Mouse (Mus musculus) intestine, embryonic 15.5 days (tissue): ENCODE measurements at regions not wholly inside any gene's neighbourhood (a gene's known extent, or its start where the extent isn't known, plus 50 kb on each side); places are given as distances from the start of the nearest gene placed in this dataset.

Experiments used
- ATAC-seq: fragments of 200-750 bp; cut with Nextera tagmentation; 2 replicates; pipeline ENCODE4 v1.8.0; 2017; ENCODE audit warnings: moderate TSS enrichment, moderate library complexity
- H3K27ac ChIP-seq: fragments of 300-500 bp; sonication (generic); 2 replicates; pipeline ENCODE4 v1.5.1; 2015; ENCODE audit warnings: mild to moderate bottlenecking, inconsistent platforms
- H3K27me3 ChIP-seq: fragments of 300-500 bp; sonication (generic); replicated peaks from 2 replicates; pipeline ENCODE4 v1.6.1; 2015; ENCODE audit warnings: inconsistent platforms
- H3K36me3 ChIP-seq: fragments of 300-500 bp; sonication (generic); 2 replicates; pipeline ENCODE4 v1.6.1; 2015; ENCODE audit warnings: inconsistent platforms
- H3K4me1 ChIP-seq: fragments of 300-500 bp; sonication (generic); replicated peaks from 2 replicates; pipeline ENCODE4 v1.6.1; 2015; ENCODE audit warnings: inconsistent platforms
- H3K4me2 ChIP-seq: fragments of 300-500 bp; sonication (generic); replicated peaks from 2 replicates; pipeline ENCODE4 v1.6.1; 2015; ENCODE audit warnings: mild to moderate bottlenecking, inconsistent platforms
- H3K4me3 ChIP-seq: fragments of 300-500 bp; sonication (generic); replicated peaks from 2 replicates; pipeline ENCODE4 v1.5.1; 2015; ENCODE audit warnings: inconsistent platforms
- H3K9ac ChIP-seq: fragments of 300-500 bp; sonication (generic); 2 replicates; pipeline ENCODE4 v1.6.1; 2015; ENCODE audit warnings: inconsistent platforms
- H3K9me3 ChIP-seq: fragments of 300-500 bp; sonication (generic); 2 replicates; pipeline ENCODE4 v1.6.1; 2016; ENCODE audit warnings: inconsistent platforms
- WGBS: fragments of 180-500 bp; shearing (Covaris S2); methylation state at CpG from one replicate; pipeline ENCODE4 v1.1.7; 2015; 5-methylcytosine and 5-hydroxymethylcytosine counted together

GRCm38 (mm10) chr13:107767262-107767624 lies 277.0 kb upstream of the Smim15 start:
- 0 out of 2 replicates have a peak, but pooled peaks cover 8% of the 10 kb centered on the region for H3K36me3 ChIP-seq
- no peak overlapping the region for H3K27ac ChIP-seq
- no peak overlapping the region for H3K9ac ChIP-seq
- ATAC-seq, result no peak
- no peaks in the 10 kb centered on the region for H3K27me3 ChIP-seq
- H3K4me2 ChIP-seq, result no peak overlapping the region
- no peaks in the 10 kb centered on the region for H3K4me1 ChIP-seq
- no peak overlapping the region for H3K4me3 ChIP-seq
- no peaks in the 10 kb centered on the region for H3K9me3 ChIP-seq
- 70% methylated on average over 2 of the region's 2 CpGs for WGBS

GRCm38 (mm10) chr13:107766397-107767261 lies 277.6 kb upstream of the Smim15 start:
- no peaks in the 10 kb centered on the region for H3K9me3 ChIP-seq
- no peak overlapping the region for H3K27ac ChIP-seq
- 0 out of 2 replicates have a peak, but pooled peaks cover 8% of the 10 kb centered on the region for H3K36me3 ChIP-seq
- no peak overlapping the region for H3K9ac ChIP-seq
- H3K27me3 ChIP-seq, result no peaks in the 10 kb centered on the region
- H3K4me2 ChIP-seq, result no peak overlapping the region
- no peaks in the 10 kb centered on the region for H3K4me1 ChIP-seq
- no peak for ATAC-seq
- H3K4me3 ChIP-seq, result no peak overlapping the region
- 72% methylated on average over 13 of the region's 13 CpGs for WGBS

DNA sequence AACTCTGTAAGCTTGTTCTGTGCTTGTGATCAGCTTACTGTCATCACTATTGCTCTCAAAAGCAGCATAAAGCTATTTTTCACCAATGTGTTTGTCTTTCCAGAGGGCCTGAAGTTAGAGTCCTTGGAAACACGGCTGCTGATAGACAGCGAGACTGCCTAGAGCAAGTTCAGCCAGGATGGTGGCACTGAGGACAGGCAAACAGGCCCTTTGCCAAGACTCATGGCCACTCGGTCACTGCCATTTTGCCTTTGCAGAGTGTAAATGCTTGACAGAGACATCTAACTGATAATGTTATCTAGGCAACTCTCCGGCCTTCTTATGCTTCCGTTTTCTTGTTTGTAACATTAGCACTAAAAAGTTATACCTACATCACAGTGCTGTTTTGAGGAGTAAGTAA lies 280.3 kb upstream of the Smim15 start:
- WGBS, result 90% methylated on average over 5 of the region's 5 CpGs
- no peak overlapping the region for H3K9ac ChIP-seq
- H3K9me3 ChIP-seq, result no peaks in the 10 kb centered on the region
- no peaks in the 10 kb centered on the region for H3K27me3 ChIP-seq
- no peak for ATAC-seq
- H3K4me1 ChIP-seq, result no peaks in the 10 kb centered on the region
- H3K27ac ChIP-seq, result no peak overlapping the region
- H3K36me3 ChIP-seq, result 0 out of 2 replicates have a peak, but pooled peaks cover 2% of the 10 kb centered on the region
- no peak overlapping the region for H3K4me2 ChIP-seq
- H3K4me3 ChIP-seq, result no peak overlapping the region

DNA sequence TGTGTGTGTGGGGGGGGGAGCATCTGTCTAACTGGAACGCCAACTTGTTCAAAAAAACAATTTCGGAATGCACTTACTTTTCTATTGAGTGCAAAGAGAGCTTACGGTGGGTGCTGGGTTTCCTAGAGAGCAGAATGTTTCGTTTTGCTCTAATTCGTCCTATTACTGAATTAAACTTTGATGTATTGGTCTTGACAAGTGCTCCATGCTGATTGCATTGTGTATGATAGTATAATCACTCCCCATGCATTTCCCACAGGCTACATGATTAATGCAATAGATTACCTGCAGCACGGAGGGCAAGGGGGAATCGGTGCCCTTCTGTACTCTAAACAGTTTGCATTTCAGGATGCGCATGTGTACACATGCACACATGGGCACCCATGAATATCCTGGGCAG lies 283.7 kb upstream of the Smim15 start:
- Histone ChIP-seq H3K4me3 (no peak overlapping the region), H3K4me1 (no peaks in the 10 kb centered on the region), H3K9me3 (no peaks in the 10 kb centered on the region), H3K36me3 (0 out of 2 replicates have a peak, but pooled peaks cover 2% of the 10 kb centered on the region), H3K27me3 (no peaks in the 10 kb centered on the region), H3K9ac (no peak overlapping the region), H3K27ac (no peak overlapping the region), H3K4me2 (no peak overlapping the region)
- WGBS, result 84% methylated on average over 8 of the region's 8 CpGs
- no peak for ATAC-seq

DNA sequence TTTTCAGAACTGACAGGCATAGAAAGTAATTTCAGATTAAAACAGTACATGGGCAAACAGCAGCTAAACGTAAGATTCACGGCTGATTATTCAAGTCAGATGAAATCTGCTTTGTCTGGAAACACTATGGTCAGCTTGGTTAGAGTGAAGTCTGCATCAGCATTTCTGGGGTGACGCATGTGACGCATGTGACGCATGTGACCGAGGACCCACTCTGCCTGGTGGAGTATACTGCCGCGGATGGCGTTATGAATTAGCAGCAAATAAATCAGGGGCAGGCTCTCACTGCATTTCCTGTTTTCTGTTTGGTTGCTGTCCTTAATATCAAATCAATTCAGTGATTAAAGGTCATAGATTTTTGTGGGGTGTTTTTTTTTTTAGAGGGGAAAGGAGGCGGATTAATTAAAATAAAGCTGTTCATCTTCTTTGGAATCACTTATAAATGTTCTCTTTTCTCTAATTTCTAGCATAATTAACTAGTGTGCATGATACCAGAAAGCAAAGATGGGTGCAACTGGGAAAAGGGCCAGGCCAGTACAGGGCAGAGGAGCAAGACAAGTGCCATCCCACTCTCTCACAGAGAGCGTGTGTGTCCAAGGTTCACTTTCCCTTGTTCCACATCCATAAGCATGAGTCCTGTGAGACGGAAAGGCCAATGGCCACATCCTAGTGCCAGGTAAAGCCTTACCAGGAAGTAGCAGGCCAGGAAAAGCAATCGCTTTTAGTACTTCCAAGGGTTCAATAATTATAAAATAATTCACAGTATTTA lies 285.7 kb upstream of the Smim15 start:
- Histone ChIP-seq H3K27ac (no peak overlapping the region), H3K4me2 (no peak overlapping the region), H3K9me3 (no peaks in the 10 kb centered on the region), H3K27me3 (no peaks in the 10 kb centered on the region), H3K4me3 (no peak overlapping the region), H3K36me3 (no peaks in the 10 kb centered on the region), H3K4me1 (no peaks in the 10 kb centered on the region), H3K9ac (no peak overlapping the region)
- WGBS, result 88% methylated on average over 13 of the region's 13 CpGs
- ATAC-seq, result no peak

DNA sequence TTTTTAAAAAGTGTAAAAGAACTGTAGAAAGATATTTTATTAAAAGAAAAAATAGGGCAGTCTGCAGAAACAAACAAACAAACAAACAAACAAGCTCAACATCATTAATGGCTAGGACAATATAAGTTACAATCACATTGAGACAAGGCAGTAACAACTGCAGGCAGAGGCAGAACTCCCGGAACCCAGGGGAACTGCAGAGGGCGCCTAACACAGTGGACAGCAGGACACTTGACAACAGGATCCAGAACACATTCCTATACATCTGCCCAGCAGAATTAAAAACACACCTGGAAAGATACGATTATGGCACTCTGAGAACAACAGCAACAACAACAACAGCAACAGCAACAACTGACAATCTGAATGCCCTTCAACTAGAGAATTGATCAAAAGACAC lies 291.5 kb upstream of the Smim15 start:
- no peaks in the 10 kb centered on the region for H3K27me3 ChIP-seq
- no peak overlapping the region for H3K4me3 ChIP-seq
- no peaks in the 10 kb centered on the region for H3K4me1 ChIP-seq
- no peak overlapping the region for H3K4me2 ChIP-seq
- no peaks in the 10 kb centered on the region for H3K36me3 ChIP-seq
- WGBS, result 65% methylated on average over 3 of the region's 3 CpGs
- no peak overlapping the region for H3K27ac ChIP-seq
- H3K9me3 ChIP-seq, result no peaks in the 10 kb centered on the region
- no peak for ATAC-seq
- H3K9ac ChIP-seq, result no peak overlapping the region

DNA sequence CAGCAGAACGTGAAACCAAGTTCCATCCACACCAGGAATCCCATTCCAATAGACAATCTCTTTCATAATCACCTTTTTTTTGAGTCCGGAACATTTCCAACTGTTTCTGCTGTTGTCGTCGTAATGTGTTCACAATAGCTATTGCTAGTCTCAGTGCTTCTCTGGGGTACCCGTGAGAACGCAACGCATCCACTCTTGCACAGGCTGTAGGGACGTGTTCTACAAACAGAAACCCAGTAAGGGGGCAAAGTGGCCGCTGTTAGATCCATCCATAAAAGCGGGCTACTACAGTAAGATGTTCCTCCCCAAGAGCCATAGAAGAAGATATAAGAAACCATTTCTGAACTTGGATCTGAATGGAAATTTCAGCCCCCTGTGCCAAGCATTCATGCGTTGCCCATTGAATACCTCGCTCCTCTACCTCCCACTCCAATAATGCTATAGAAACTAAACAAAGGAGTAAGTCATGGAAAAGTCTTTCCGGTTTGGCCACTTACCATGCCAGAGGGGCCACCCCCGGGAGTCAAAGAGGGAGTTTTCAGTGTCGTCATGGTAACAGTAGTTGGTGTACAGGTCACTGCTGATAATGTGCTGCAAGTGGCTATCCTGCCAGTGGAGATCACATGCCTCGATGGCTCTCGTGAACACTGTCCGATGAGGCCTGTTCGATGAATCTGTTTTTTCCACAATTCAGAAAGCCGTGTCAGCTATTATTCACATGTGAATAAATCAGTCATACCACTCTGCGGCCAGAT lies 300.6 kb upstream of the Smim15 start:
- Histone ChIP-seq H3K36me3 (peaks cover 8% of the 10 kb centered on the region; the same call in 1 of the 2 replicates), H3K4me1 (no peaks in the 10 kb centered on the region), H3K9ac (no peak overlapping the region), H3K9me3 (no peaks in the 10 kb centered on the region), H3K4me2 (no peak overlapping the region), H3K4me3 (no peak overlapping the region), H3K27ac (no peak overlapping the region), H3K27me3 (no peaks in the 10 kb centered on the region)
- WGBS, result 83% methylated on average over 21 of the region's 21 CpGs
- peak; percentile 34; the same call in 1 of the 2 replicates for ATAC-seq

GRCm38 (mm10) chr13:107736581-107736980 lies 307.7 kb upstream of the Smim15 start:
- H3K4me1 ChIP-seq, result no peaks in the 10 kb centered on the region
- H3K4me3 ChIP-seq, result no peak overlapping the region
- no peak overlapping the region for H3K4me2 ChIP-seq
- 79% methylated on average over 8 of the region's 8 CpGs for WGBS
- no peaks in the 10 kb centered on the region for H3K9me3 ChIP-seq
- no peaks in the 10 kb centered on the region for H3K27me3 ChIP-seq
- no peak overlapping the region for H3K27ac ChIP-seq
- no peak for ATAC-seq
- no peaks in the 10 kb centered on the region for H3K36me3 ChIP-seq
- no peak overlapping the region for H3K9ac ChIP-seq

DNA sequence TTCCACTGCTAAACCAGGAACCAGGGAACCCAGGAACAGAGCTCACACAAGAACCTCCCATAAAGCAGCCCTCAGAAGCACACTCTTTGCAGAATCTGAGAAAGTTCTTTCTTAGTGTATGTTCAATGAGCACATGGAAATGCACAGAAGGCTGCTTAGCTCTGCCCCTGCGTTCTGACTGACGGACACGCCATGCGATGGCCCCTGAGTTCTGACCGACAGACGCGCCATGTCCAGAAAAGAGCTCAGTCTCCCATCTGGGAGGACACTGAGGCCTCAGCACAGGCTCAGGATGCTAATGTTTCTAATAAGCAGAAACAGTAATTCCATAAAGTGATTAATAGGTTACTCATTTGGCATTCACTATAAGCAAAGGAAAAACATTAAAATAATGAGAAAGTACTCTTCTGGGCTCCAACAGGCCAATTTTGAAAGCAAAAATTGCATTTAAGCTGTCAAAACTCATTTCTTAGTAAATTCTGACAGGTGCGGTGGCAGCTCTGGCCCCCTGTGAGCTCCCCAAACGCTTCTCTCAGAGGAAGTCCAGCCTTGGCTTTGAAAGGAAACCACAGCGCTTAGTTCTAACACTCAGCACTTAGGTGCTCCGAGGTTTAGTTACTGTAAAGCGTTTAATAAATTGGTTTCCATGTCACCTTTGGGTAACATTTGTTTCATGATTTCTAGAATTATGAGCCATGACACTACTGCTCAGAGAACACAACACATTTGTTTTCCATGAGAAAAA lies 309.9 kb upstream of the Smim15 start:
- H3K9me3 ChIP-seq, result no peaks in the 10 kb centered on the region
- H3K36me3 ChIP-seq, result no peaks in the 10 kb centered on the region
- H3K9ac ChIP-seq, result no peak overlapping the region
- H3K4me3 ChIP-seq, result no peak overlapping the region
- no peak for ATAC-seq
- no peak overlapping the region for H3K4me2 ChIP-seq
- H3K27me3 ChIP-seq, result no peaks in the 10 kb centered on the region
- WGBS, result 87% methylated on average over 12 of the region's 12 CpGs
- no peak overlapping the region for H3K27ac ChIP-seq
- no peaks in the 10 kb centered on the region for H3K4me1 ChIP-seq

DNA sequence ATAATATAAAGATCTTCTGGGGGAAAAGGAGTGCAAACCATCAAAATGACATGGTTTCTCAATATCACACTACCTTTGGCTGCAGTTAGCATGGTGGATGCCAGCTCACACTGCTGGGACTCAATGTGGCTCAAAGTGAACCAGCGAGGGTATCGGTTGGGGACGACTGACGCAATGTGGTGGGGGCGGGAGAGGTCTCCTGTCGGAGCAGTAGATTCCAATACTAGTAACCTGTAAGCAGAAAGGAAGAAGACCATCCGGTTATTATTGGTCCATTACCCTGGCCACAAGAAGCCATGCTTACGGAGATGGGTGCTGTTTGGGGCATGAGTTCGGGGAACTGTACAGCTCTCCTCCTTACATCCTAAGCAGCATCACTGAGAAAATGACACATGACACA lies 313.3 kb upstream of the Smim15 start:
- peaks cover 4% of the 10 kb centered on the region; the same call in 1 of the 2 replicates for H3K36me3 ChIP-seq
- no peaks in the 10 kb centered on the region for H3K4me1 ChIP-seq
- WGBS, result 95% methylated on average over 9 of the region's 9 CpGs

GRCm38 (mm10) chr13:107726491-107726890 lies 317.8 kb upstream of the Smim15 start:
- Histone ChIP-seq H3K4me2 (no peak overlapping the region), H3K4me3 (no peak overlapping the region), H3K9ac (no peak overlapping the region), H3K4me1 (no peaks in the 10 kb centered on the region), H3K27me3 (no peaks in the 10 kb centered on the region), H3K36me3 (peaks cover 4% of the 10 kb centered on the region; the same call in 1 of the 2 replicates), H3K27ac (no peak overlapping the region), H3K9me3 (no peaks in the 10 kb centered on the region)
- WGBS, result 96% methylated on average over 20 of the region's 20 CpGs
- ATAC-seq, result no peak

More for the DNA sequence above, 313.3 kb upstream of the Smim15 start:
- ATAC-seq, result no peak
- H3K4me2 ChIP-seq, result no peak overlapping the region
- no peak overlapping the region for H3K9ac ChIP-seq
- no peak overlapping the region for H3K4me3 ChIP-seq
- no peaks in the 10 kb centered on the region for H3K9me3 ChIP-seq
- no peak overlapping the region for H3K27ac ChIP-seq
- H3K27me3 ChIP-seq, result no peaks in the 10 kb centered on the region
